Mouse (Mus musculus): ENCODE measurements around the gene Eps15. TPM values are rescaled to one million over a fixed set of nuclear protein-coding genes. Genes with fewer than 3 reads are reported as not detected.

Eps15 gene
- polyA plus RNA-seq, 2 experiments: 20.7 to 40.1 TPM

- no peak overlapping the region for H3K27ac ChIP-seq
- TF ChIP-seq CTCF (IDR thresholded peaks at IDR 0.05; ENCODE audit: low read depth) (no peak), EP300 (IDR thresholded peaks at IDR 0.05; ENCODE audit: low read depth) (no peak)
- no peaks in the 10 kb centered on the region for H3K9me3 ChIP-seq (ENCODE audit: control insufficient read depth, low read length)
- no peak for ATAC-seq (ENCODE audit: insufficient read depth)
- no peaks in the 10 kb centered on the region for H3K27me3 ChIP-seq (ENCODE audit: control insufficient read depth, insufficient read depth, low read length)
- no peak for DNase-seq (ENCODE audit: low read depth in 3 of 3, low spot score in 3 of 3)
- H3K4me2 ChIP-seq (ENCODE audit: low read depth): no peak overlapping the region
- H3K9ac ChIP-seq (replicated peaks): no peak overlapping the region
- WGBS (ENCODE audit: insufficient replicate concordance): 83% methylated on average over 24 of the region's 24 CpGs
- no peaks in the 10 kb centered on the region for H3K4me1 ChIP-seq (replicated peaks; ENCODE audit: control insufficient read depth in 2 of 2, insufficient read depth in 2 of 2, low read length in 1 of 2)
- no peak overlapping the region for H3K4me3 ChIP-seq (ENCODE audit: insufficient read depth in 1 of 2, low read depth in 2 of 2, low read length in 2 of 2)
- no peaks in the 10 kb centered on the region for H3K36me3 ChIP-seq (replicated peaks; ENCODE audit: control insufficient read depth, insufficient read depth, low read depth)
Measured at GRCm38 (mm10) chr4:109238428-109239268, 41.4 kb upstream of the Eps15 start.

GRCm38 (mm10) chr4:109241221-109241620 is 38.8 kb upstream of the Eps15 start:
- no peak overlapping the region for H3K4me3 ChIP-seq (ENCODE audit: insufficient read depth in 1 of 2, low read depth in 2 of 2, low read length in 2 of 2)
- no peak for ATAC-seq (ENCODE audit: insufficient read depth)
- H3K9ac ChIP-seq (replicated peaks): no peak overlapping the region

GRCm38 (mm10) chr4:109241934-109242333 is 38.1 kb upstream of the Eps15 start:
- TF ChIP-seq CTCF (IDR thresholded peaks at IDR 0.05; ENCODE audit: low read depth) (no peak), EP300 (IDR thresholded peaks at IDR 0.05; ENCODE audit: low read depth) (no peak)
- DNase-seq (ENCODE audit: low read depth in 3 of 3, low spot score in 3 of 3) (no peak), ATAC-seq (ENCODE audit: insufficient read depth) (no peak)
- no peaks in the 10 kb centered on the region for H3K36me3 ChIP-seq (replicated peaks; ENCODE audit: control insufficient read depth, insufficient read depth, low read depth)
- no peak overlapping the region for H3K27ac ChIP-seq
- H3K9me3 ChIP-seq (ENCODE audit: control insufficient read depth, low read length): no peaks in the 10 kb centered on the region
- no peak overlapping the region for H3K4me2 ChIP-seq (ENCODE audit: low read depth)
- H3K4me1 ChIP-seq (replicated peaks; ENCODE audit: control insufficient read depth in 2 of 2, insufficient read depth in 2 of 2, low read length in 1 of 2): no peaks in the 10 kb centered on the region
- H3K4me3 ChIP-seq (ENCODE audit: insufficient read depth in 1 of 2, low read depth in 2 of 2, low read length in 2 of 2): no peak overlapping the region
- no peak overlapping the region for H3K9ac ChIP-seq (replicated peaks)
- 64% methylated on average over 4 of the region's 4 CpGs for WGBS (ENCODE audit: insufficient replicate concordance)
- H3K27me3 ChIP-seq (ENCODE audit: control insufficient read depth, insufficient read depth, low read length): no peaks in the 10 kb centered on the region

More at GRCm38 (mm10) chr4:109241221-109241620, 38.8 kb upstream of the Eps15 start:
- Histone ChIP-seq H3K27ac (no peak overlapping the region), H3K4me2 (ENCODE audit: low read depth) (no peak overlapping the region), H3K36me3 (replicated peaks; ENCODE audit: control insufficient read depth, insufficient read depth, low read depth) (no peaks in the 10 kb centered on the region), H3K9me3 (ENCODE audit: control insufficient read depth, low read length) (no peaks in the 10 kb centered on the region), H3K4me1 (replicated peaks; ENCODE audit: control insufficient read depth in 2 of 2, insufficient read depth in 2 of 2, low read length in 1 of 2) (no peaks in the 10 kb centered on the region), H3K27me3 (ENCODE audit: control insufficient read depth, insufficient read depth, low read length) (no peaks in the 10 kb centered on the region)
- TF ChIP-seq CTCF (IDR thresholded peaks at IDR 0.05; ENCODE audit: low read depth): no peak
- no peak for TF ChIP-seq EP300 (IDR thresholded peaks at IDR 0.05; ENCODE audit: low read depth)
- DNase-seq (ENCODE audit: low read depth in 3 of 3, low spot score in 3 of 3): no peak

- no peaks in the 10 kb centered on the region for H3K27me3 ChIP-seq (ENCODE audit: control insufficient read depth, insufficient read depth, low read length)
- H3K4me3 ChIP-seq (ENCODE audit: insufficient read depth in 1 of 2, low read depth in 2 of 2, low read length in 2 of 2): no peak overlapping the region
- WGBS (ENCODE audit: insufficient replicate concordance): 63% methylated on average over 7 of the region's 7 CpGs
- H3K36me3 ChIP-seq (replicated peaks; ENCODE audit: control insufficient read depth, insufficient read depth, low read depth): no peaks in the 10 kb centered on the region
- no peak overlapping the region for H3K9ac ChIP-seq (replicated peaks)
- no peaks in the 10 kb centered on the region for H3K9me3 ChIP-seq (ENCODE audit: control insufficient read depth, low read length)
- no peak for DNase-seq (ENCODE audit: low read depth in 3 of 3, low spot score in 3 of 3)
- ATAC-seq (ENCODE audit: insufficient read depth): no peak
- H3K27ac ChIP-seq: no peak overlapping the region
- no peak for TF ChIP-seq CTCF (IDR thresholded peaks at IDR 0.05; ENCODE audit: low read depth)
- no peak for TF ChIP-seq EP300 (IDR thresholded peaks at IDR 0.05; ENCODE audit: low read depth)
- no peak overlapping the region for H3K4me2 ChIP-seq (ENCODE audit: low read depth)
- H3K4me1 ChIP-seq (replicated peaks; ENCODE audit: control insufficient read depth in 2 of 2, insufficient read depth in 2 of 2, low read length in 1 of 2): no peaks in the 10 kb centered on the region
Measured at GRCm38 (mm10) chr4:109244506-109244905, 35.6 kb upstream of the Eps15 start.

- no peak overlapping the region for H3K4me2 ChIP-seq (ENCODE audit: low read depth)
- H3K27me3 ChIP-seq (ENCODE audit: control insufficient read depth, insufficient read depth, low read length): no peaks in the 10 kb centered on the region
- TF ChIP-seq EP300 (IDR thresholded peaks at IDR 0.05; ENCODE audit: low read depth): no peak
- no peaks in the 10 kb centered on the region for H3K4me1 ChIP-seq (replicated peaks; ENCODE audit: control insufficient read depth in 2 of 2, insufficient read depth in 2 of 2, low read length in 1 of 2)
- H3K9me3 ChIP-seq (ENCODE audit: control insufficient read depth, low read length): no peaks in the 10 kb centered on the region
- no peak for ATAC-seq (ENCODE audit: insufficient read depth)
- DNase-seq (ENCODE audit: low read depth in 3 of 3, low spot score in 3 of 3): no peak
- WGBS (ENCODE audit: insufficient replicate concordance): 58% methylated on average over 6 of the region's 6 CpGs
- H3K9ac ChIP-seq (replicated peaks): no peak overlapping the region
- no peaks in the 10 kb centered on the region for H3K36me3 ChIP-seq (replicated peaks; ENCODE audit: control insufficient read depth, insufficient read depth, low read depth)
- no peak overlapping the region for H3K27ac ChIP-seq
- no peak overlapping the region for H3K4me3 ChIP-seq (ENCODE audit: insufficient read depth in 1 of 2, low read depth in 2 of 2, low read length in 2 of 2)
Measured at GRCm38 (mm10) chr4:109245016-109245620, 35.0 kb upstream of the Eps15 start.

Measured in liver, embryonic 14.5 days (tissue).